Mouse (Mus musculus) T-helper 17 cell (primary cell): ENCODE measurements at regions not wholly inside any gene's neighbourhood (a gene's known extent, or its start where the extent isn't known, plus 50 kb on each side); places are given as distances from the start of the nearest gene placed in this dataset.

Experiments used
- in situ Hi-C, 2 experiments: fragments of 300-600 bp; cut with MboI, MseI; formaldehyde crosslinking; loops; 1 replicate in 1 of 2; 2 replicates in 1 of 2; pipeline ENCODE4 v1.15.1; 2025; ENCODE audit warnings: high pct_unique_total_duplicates in 2 of 2

DNA sequence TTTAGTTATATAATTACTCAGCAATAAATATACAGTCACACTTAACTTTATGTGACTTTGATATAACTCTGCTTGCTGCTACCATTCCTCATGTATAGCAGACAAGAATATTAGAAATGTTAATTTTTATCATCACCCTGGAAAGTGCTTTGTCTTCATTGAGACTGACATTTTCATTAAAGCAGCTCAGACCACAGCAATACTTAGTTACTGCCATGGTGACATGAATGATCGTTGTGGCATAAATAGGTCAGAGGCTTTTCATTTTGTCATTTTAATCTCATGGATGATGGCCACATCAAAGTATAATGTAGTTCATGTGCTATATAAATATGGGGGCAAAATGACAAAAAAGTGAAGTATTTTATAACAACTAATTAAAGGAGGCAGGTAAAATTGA lies 498.1 kb downstream of the Slc22a22 start:
- in situ Hi-C loops = no loop called here

DNA sequence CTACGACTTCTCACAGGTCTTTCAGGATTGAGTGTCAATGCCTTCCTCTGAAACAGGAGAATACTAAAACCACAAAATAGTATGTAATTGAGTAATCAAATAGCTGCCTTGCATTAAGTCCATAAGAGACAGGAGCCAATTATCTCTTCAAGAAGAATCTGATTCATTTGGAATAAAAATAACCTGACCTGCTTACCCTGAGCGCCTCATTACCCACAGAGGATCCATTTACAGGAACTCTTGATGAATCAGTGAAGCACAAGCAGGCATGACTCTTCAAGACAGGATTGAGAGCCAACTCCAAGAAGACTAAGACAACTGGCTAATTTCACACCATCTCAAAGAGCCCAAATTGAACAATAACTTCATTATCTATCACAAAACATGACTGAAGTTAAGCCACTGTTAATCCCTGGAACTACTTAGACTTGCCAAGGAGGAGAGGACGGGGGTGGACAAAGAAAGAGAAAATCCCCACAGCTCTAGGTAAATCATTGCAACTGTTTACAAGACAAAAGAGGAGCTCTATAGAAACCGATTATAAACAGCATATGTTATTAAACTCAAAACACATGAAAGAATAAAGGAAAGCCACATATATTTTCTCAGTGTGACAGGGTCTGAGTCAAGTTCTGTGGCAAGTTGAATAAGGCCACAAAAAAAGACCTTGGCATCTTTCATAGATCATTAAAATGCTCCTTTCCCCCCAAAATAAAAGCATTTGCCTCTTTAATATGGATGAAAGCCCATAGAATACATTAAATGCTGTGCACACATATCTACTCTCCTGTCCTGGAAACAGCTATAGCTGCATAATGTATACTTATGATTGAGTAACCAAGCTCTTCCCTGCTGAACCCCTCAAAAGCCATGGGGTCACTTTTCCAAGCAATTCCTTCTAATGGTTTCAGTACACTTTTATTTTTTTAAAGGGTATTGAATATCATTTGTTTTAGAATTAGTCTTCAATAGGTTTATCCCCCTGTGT lies 501.7 kb downstream of the Slc22a22 start:
- in situ Hi-C loops = no loop called here

DNA sequence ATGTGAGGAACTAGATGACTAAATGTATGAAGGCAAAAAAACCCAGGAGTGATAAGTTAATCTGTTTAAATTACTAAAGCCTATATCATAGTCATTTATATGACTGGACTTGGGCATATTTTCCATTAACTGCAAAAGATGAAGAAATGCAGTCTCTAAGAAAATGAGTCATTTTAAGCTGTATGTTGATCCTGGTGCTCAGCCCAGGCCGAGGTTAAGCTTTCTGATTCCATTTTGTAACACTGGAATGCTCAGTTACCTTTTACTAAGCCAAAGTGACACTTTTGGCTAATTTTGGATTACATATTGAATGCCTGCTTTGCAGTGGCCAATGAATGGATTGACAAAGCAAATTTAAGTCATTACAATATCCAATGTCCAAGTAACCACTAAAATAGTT lies 507.3 kb downstream of the Slc22a22 start:
- in situ Hi-C loops = no loop called here

DNA sequence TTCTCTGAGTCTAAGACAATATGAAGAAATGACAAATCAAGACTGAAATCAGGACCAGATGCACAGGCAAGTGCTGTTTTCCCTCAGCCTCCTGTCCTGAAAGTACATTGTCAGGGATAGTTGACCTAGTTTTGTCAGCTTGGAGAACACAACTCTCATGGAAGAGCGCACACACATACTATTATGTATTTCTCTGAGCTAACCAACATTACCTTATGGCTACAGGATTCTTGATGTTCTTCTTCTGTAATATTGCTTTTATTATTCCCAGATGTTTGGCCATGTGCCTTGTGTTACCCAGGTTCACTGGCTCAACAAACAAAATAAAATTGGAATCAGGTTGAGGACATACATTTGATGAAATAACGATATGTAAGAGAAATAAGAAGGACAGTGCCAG lies 521.1 kb downstream of the Slc22a22 start:
- in situ Hi-C loops = no loop called here

DNA sequence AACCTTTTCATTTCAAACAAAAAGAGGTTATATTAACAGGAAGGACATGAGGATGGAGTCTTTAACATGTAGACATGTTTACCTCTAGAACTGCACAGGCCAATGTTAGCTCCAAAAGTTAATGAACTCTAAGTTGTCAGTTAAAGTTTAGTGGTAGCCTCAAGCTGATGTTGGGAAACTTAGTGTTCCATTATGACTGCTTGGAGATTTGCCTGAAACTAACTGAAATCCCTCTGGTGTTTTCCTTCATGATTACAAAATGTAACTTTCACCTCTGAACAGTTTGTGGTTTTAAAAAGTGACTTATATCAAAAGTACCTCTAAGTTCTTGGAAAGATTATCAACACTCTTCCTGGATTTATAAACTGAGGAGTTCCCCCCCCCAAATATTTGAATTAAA lies 525.2 kb downstream of the Slc22a22 start:
- in situ Hi-C loops = no loop called here

DNA sequence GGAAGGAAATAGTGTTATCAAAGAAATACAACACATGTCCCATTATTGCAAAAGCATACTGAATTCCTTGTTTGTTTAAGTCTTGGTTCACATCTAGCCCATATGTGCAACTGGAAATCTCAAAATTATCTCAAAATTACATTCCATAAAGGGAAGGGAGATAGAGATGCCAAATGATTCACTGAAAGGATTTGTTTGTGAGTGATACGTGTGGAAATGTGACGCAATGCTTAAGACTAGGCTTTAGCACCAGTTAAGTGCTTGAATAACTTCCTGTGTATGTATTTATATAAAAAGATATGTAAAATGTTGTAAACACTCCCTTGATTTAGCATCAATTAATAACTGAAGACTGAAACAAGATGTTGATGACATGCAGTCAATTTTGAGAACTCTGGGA lies 526.6 kb downstream of the Slc22a22 start:
- in situ Hi-C loops = no loop called here

DNA sequence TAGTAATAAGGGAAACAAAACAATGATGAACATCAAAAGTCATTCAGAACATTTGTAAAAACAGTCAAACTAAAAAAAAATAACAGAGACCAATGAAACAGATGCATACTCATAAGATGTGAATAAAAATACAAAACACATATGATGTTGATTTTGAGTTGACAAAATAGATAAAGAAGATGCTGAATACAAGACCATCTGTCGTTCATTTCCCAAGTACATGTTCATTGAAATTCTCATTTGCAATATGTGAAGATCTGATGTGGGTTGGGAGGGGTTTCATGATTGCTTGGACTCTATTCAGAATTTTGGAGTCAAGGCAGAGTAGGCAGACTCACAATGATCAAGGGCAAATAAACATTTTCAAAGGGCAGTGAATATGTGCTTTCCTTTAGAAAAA lies 536.5 kb downstream of the Slc22a22 start:
- in situ Hi-C loops = no loop called here

DNA sequence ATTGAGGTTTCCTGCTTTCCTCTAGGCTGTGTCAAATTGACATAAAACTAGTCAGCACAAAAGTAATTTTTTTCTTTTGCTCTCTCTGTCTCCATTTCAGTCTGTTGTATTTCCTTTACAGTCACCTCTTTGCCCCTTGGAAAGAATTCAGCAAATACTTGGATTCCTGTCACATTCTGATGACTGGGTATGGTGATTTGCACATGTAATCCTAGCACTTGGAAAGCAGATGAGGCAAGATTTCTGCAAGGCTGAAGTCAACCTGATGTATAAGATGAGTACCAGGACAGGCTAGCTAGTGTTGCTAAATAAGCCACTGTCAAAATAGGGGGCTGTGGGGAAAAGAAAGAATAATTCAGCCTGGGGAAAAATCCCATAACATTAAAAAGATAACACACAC lies 580.9 kb downstream of the Slc22a22 start:
- in situ Hi-C loops = loop anchor here in 1 of 2 experiments (5.0 kb wide), 1 partner anchor 99 kb away; no protein-coding TSS in a partner anchor

DNA sequence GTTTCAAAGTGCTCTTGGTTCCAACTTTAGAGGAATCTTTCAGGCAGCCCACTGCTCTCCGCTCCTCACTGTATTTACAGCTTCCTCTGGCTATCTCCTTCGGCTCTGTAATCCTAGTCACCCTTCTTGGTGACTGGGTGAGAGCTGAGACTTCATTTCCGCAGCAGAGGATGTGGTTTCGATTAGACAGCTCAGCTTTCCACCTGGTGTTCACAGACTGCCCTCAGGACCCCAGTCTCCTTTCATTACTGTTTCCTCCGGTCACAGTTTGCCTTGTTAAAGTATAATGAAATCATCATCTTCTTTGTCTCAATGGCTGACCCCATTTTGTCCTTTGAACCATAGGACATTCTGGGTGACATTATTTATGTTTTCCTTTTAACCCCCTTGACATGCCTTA lies 595.9 kb downstream of the Slc22a22 start:
- in situ Hi-C loops = no loop called here

DNA sequence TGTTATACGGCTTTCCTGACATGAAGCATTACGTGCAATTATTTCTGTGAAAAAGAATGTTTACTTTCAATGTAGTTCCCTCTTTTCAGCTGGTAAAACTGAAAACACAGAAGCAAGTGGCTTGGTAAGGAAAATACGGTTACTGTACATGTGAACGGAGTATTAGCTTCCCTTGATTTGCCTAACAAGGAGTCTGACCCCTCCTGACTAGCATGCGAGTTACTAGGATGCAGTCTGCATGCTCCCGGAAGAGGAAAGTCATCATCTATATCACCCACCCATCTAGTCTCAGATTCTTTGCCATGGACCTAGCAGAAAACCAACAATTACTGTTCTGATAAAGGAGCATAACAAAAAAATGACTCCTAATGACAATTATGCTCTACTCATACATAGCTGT lies 611.5 kb downstream of the Slc22a22 start:
- in situ Hi-C loops = no loop called here

DNA sequence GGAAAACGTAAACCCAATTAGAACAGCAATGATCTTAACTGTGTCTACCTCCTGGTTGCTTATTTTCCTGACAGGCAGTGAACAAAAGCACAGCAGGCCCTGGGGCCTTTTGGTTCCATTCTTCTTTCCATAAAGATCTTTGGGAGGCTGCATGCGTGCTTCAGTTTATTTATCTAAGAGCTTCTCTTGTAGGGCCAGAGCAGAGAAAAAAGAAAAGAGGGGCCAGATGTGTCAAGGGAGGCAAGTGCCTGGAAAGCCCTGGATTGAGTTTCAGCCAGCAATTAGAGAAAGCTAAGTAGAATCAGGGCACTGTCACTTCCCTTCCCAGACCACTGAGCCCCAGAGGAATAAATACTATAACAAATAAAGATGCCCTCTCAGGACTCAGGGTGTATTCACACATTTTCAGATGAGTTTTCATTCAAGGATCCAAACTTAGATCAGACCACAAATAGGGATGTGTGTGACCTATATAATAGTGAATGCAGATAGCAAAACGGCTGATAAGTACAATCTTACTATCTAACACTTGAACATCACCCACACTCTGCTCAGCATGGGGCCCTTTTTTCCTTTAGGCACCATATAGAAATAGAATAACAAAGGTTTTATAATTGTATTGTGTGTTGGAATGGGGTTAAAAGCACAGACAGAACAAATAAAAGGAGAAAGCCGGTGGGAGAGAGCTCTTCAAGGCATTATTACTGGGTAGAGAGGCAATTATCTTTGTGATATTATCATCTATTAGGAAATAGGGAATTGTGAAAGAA lies 612.2 kb downstream of the Slc22a22 start:
- in situ Hi-C loops = no loop called here

DNA sequence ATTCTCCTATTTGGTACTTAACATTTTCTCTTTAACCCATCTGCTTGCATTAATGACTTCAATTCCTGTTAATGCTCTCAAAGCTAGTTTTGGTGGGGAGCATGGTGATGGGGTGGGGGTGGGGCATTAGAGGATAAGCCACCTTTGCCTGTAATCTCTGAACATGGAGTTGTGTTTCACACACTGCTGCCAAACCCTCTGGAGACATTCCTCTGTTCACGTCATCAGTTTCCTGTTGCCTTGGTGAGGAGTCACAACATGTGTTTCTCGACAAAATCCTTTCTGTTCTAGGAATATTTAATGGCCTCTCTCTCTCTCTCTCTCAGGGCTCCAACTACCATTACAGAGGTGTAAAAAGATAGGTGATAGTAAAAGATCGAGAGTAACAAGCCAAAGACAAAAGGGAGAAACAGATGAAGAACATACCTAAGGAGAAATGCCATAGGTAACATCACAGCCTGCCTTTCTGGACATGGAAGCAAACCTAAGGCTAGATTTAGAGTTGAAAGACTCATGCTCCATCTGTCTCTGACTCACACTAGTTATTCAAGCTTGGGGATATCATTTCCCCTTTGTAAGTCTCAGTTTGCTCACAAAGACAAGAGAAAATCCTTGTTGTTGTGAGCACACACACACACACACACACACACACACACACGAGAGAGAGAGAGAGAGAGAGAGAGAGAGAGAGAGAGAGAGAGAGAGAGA lies 618.6 kb downstream of the Slc22a22 start:
- in situ Hi-C loops = loop anchor here in 1 of 2 experiments (10.0 kb wide), 1 partner anchor 794 kb away; no protein-coding TSS in a partner anchor

DNA sequence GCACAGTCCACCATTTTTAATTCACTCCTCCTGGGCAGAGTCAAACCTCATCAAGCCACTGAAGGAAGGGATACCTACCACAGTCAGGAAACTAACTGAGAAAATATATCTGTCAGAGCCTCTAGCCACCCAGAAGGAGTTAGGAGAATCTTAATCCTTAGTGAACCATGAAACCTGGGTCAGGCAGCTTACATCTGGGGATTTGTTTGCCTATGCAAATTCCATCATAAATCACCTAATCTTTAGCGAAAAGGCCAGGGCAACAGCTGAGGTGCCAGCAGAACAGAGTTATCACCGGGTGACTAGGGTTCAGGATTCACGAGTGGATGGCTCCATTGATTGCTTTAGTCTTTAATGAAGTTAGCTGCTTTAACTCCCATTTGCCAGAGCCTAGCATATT lies 619.3 kb downstream of the Slc22a22 start:
- in situ Hi-C loops = loop anchor here in 1 of 2 experiments (10.0 kb wide), 1 partner anchor 793 kb away; no protein-coding TSS in a partner anchor

DNA sequence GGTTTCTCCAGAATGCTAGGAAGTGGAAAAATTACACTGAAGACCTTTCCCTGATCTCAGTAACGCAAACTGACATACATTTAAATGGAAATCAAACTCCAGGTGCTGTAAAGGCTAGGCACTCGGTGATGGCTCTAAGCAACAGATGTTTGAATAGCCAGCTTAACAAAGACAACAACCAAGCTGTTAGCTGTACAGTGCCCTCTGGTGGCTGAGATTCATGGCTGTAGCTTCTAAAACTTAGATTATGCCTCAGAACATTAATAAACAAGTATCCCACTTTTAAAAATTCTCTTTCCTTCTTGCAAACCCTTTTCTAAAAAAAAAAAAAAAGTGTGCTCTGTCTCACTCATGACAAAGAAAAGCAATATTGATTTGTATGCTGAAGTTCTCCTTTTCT lies 621.4 kb downstream of the Slc22a22 start:
- in situ Hi-C loops = loop anchor here in 1 of 2 experiments (10.0 kb wide), 1 partner anchor 791 kb away; no protein-coding TSS in a partner anchor

DNA sequence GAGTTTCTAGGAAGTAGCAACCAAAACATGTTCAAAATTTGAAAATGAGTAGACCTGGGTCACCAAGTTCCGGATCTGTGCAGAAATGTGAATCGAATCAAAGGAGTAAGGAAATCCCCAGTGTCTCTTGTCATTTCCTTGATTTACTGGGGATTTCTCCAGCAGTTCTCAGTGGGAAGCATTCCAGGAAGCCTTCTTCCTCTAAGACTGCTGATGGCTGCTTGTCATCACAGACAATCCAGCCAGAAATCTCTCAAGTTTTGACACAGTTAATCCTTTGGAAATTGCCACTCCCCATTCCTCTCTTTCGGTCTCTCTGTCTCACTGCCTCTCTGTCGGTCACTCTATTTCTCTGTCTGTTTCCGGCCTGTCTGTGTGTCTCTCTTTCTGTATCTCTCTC lies 624.3 kb downstream of the Slc22a22 start:
- in situ Hi-C loops = loop anchor here in 1 of 2 experiments (10.0 kb wide), 1 partner anchor 788 kb away; no protein-coding TSS in a partner anchor

DNA sequence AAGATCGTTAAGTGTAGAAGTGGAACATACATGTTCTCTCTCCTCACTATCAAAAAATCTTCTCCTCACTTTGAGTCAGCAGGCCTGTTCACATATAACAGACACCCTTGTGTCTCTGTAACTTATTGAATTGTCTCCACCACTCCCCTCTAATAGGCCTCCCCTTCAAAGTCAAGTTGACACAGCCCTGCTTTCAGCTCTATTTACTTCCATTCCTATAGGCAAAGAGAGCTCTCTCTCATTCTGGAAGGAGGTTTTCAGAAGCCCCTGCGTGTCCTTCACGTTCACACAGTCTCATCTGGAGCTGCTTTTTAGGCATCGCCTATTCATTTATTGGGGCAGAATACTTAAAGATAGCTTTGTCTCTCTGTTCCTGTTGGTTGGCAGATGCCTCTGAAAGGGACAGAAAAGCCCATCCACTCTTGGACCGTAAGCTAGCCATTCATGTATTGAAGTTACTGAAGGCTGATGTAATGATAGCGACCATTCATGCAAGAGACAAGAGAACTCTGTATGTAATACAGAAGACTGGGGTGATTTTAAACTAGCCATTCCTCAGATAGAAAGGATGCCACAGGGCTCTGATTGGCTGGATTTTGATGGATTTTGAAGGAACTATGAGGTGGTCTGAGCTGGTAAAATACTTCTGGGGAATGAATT lies 629.8 kb downstream of the Slc22a22 start:
- in situ Hi-C loops = no loop called here

DNA sequence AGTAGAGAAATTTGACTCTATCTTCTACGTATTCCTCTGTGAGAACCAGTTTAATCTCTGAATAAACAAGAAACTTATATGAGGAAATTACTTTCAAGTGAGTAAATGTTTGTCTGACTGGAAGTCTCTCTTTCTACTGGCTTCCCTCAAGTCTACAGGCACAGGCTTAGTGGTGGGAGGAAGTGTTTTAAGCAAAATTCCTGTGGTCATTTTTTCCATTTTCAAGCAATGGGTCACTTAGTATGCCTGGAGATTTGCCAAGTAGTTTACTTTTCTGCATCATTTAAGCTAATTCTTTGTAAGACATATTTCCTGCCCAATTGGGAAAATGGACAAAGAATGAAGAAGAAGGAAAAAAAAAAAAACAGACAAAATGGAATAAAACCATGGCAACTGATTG lies 632.9 kb downstream of the Slc22a22 start:
- in situ Hi-C loops = no loop called here

DNA sequence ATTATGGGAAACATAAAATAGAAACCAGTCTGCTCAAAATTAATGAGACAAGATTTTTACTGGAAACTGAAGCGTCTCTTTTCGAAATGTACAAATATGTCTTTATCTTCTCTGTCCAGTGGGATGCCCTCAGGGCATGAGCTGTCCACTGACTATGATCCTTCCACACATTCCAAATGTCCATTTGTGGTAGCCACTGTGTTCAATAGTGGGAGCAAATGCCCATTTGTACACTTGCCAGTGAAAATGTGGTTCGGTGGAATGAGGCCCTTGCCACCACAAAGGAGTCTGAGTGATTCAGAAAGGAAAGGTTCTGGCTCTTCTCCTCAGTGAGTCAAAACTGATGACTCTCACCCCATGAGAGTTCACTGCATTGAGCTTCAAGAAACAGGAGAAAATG lies 635.9 kb downstream of the Slc22a22 start:
- in situ Hi-C loops = no loop called here

DNA sequence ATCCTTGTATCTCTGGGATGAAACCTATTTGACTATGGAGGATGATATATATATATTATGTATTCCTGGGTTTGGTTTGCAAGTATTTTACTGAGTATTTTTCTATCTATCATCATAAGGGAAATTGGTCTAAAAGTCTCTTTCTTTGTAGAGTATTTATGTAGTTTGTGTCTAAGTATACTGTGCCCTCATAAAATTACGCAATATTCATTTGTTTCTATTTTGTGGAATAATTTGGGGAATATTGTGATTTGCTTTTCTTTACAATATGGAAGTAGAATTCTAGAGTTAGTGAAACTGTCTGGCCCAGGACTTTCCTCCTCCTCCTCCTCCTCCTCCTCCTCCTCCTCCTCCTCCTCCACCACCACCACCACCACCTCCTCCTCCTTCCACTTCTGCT lies 640.1 kb downstream of the Slc22a22 start:
- in situ Hi-C loops = no loop called here

DNA sequence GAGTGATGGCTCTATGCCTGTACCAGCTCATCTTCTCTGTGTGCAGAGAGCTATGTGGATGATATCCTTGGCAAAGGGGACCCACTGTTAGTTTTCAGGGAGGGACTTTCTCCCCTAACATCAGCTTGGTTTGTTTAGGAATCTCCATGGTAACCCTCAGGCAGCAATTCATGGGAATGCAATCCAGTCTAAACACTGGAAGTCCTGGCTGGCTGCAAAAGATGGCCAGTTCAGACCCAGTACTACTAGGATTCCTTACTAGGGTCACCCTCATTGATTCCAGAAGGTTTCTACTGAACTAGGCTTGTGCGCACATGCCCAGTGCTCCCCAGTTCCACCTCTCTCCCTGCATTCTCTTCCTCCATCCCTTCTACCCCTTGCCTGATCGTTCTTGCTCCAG lies 642.8 kb downstream of the Slc22a22 start:
- in situ Hi-C loops = no loop called here

DNA sequence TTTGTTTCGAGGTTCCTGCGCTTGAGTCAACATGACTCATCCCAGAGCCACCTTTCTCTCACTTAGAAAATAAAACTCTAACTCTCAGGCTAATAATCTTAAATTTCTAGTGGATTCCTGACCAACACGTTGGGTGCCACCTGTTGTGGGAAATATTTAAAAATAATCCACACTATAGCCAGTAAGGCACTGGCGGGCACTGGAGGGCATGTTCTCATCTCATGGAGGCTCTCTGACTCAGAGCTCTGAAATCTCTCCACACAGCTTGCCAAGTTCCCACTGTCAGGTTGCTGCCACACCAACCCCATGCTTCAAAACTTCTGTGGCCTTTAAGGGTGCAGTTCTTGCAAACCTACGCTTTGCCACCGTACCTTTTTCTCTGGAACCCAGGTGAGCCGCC lies 644.8 kb downstream of the Slc22a22 start:
- in situ Hi-C loops = no loop called here
